Mouse (Mus musculus): ENCODE results near the gene Swsap1.

GRCm38 (mm10) chr9:22003163-22003554, 47.6 kb downstream of the Swsap1 start:
- no peak for TF ChIP-seq CTCF (IDR thresholded peaks at IDR 0.05; ENCODE audit: borderline replicate concordance, insufficient read depth, low read length)
- no peak; the same call in 1 of the 2 replicates for TF ChIP-seq POLR2A (IDR thresholded peaks at IDR 0.05; ENCODE audit: low read depth, low read length)

Data from embryonic fibroblast, embryonic 13.5 days (primary cell).